Mouse (Mus musculus): Measurements from ENCODE around the gene Ftl1.

DNA sequence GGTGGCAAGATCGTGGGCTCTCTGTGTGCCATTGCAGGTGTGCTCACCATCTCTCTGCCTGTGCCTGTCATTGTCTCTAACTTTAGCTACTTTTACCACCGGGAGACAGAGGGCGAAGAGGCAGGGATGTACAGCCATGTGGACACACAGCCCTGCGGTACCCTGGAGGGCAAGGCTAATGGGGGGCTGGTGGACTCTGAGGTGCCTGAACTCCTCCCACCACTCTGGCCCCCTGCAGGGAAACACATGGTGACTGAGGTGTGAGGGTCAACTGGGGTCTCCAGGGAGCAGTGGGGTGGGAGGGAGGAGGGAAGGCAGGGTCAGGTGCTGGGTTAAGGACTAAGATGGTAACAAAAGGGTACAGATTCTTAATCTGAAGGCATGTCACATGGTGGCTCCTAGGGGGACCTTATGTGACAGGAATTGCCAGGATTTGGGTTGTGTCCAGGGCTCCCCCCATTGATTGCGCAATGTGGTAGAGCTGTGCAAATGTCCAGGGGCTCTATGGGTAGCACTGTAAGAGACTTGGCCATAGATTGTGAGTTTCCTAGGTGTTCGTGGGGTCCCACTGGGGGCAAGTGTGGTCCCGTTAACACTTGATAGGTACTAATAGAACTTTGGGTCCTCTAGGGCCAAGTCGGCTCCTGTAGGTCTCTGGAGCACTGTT, 50.1 kb downstream of the Ftl1 start:
- no peak for TF ChIP-seq CTCF (IDR thresholded peaks at IDR 0.05; ENCODE audit: insufficient read depth, low read depth, low read length)
- TF ChIP-seq POLR2A (IDR thresholded peaks at IDR 0.05; ENCODE audit: insufficient read depth, low read depth, low read length) = no peak
